Mouse (Mus musculus) MEL (cell line): ENCODE results near the gene Kirrel3. TPM values are rescaled to one million over a fixed set of nuclear protein-coding genes. Genes with fewer than 3 reads are reported as not detected.

ENCODE experiments used
- DNase-seq: peaks from one replicate; pipeline ENCODE4 v3.0.0; 2011; ENCODE audit warnings: low read depth, low spot score
- H3K27ac ChIP-seq: 2 replicates; pipeline ENCODE4 v1.5.1; 2012; ENCODE audit warnings: low read depth, mild to moderate bottlenecking, control low read depth, low read length, moderate library complexity; ENCODE audit not compliant: control insufficient read depth
- H3K27me3 ChIP-seq, 2 experiments: fragments of 150-350 bp in 1 of 2; sonication (generic) in 1 of 2; 2 replicates each; pipeline ENCODE4 v1.6.1; 2012; ENCODE audit warnings: low read length in 2 of 2, mild to moderate bottlenecking in 2 of 2, improper control_type of control experiment in 1 of 2, moderate library complexity in 1 of 2; ENCODE audit not compliant: insufficient read depth in 2 of 2, control insufficient read depth in 1 of 2
- H3K36me3 ChIP-seq, 2 experiments: 2 replicates each; pipeline ENCODE4 v1.6.1; 2012 to 2014; ENCODE audit warnings: low read length in 2 of 2, improper control_type of control experiment in 1 of 2, inconsistent platforms in 1 of 2, mild to moderate bottlenecking in 1 of 2; ENCODE audit not compliant: insufficient read depth in 2 of 2, control insufficient read depth in 1 of 2
- H3K4me1 ChIP-seq, 2 experiments: fragments of 150-350 bp in 1 of 2; sonication (generic) in 1 of 2; 2 replicates each; pipeline ENCODE4 v1.6.1; 2012; ENCODE audit warnings: low read length in 2 of 2, improper control_type of control experiment in 1 of 2, mild to moderate bottlenecking in 1 of 2; ENCODE audit not compliant: insufficient read depth in 2 of 2, control insufficient read depth in 1 of 2
- H3K4me3 ChIP-seq, 2 experiments: fragments of 150-350 bp in 1 of 2; sonication (generic) in 1 of 2; 2 replicates each; pipeline ENCODE4 v1.5.1; 2012; ENCODE audit warnings: low read depth in 2 of 2, low read length in 2 of 2, mild to moderate bottlenecking in 2 of 2, moderate library complexity in 2 of 2, control low read depth in 1 of 2, improper control_type of control experiment in 1 of 2; ENCODE audit not compliant: control insufficient read depth in 1 of 2, insufficient read depth in 1 of 2
- H3K79me2 ChIP-seq: 2 replicates; pipeline ENCODE4 v1.6.1; 2012; ENCODE audit warnings: mild to moderate bottlenecking, low read length, moderate library complexity; ENCODE audit not compliant: control insufficient read depth, poor library complexity, insufficient read depth
- H3K9ac ChIP-seq: 2 replicates; pipeline ENCODE4 v1.6.1; 2012; ENCODE audit warnings: low read depth, mild to moderate bottlenecking, control low read depth, low read length, moderate library complexity; ENCODE audit not compliant: control insufficient read depth, poor library complexity, severe bottlenecking
- H3K9me3 ChIP-seq: fragments of 150-350 bp; sonication (generic); replicated peaks from 2 replicates; pipeline ENCODE4 v1.6.1; 2012; ENCODE audit warnings: mild to moderate bottlenecking, low read length, improper control_type of control experiment, moderate library complexity; ENCODE audit not compliant: insufficient read depth
- CTCF ChIP-seq, 3 experiments: IDR thresholded peaks in 2 of 3; conservative IDR thresholded peaks in 1 of 3; 2 replicates each; pipeline ENCODE4 v1.5.1; 2011 to 2012; ENCODE audit warnings: low read length in 3 of 3, low read depth in 2 of 3, mild to moderate bottlenecking in 2 of 3, improper control_type of control experiment in 1 of 3, inconsistent platforms in 1 of 3, mixed read lengths in 1 of 3, moderate library complexity in 1 of 3; ENCODE audit not compliant: control insufficient read depth in 1 of 3, insufficient read depth in 1 of 3, poor library complexity in 1 of 3, severe bottlenecking in 1 of 3
- E2F4 ChIP-seq: IDR thresholded peaks from 2 replicates; pipeline ENCODE4 v1.6.1; 2011; ENCODE audit warnings: low read depth, low read length, improper control_type of control experiment, borderline replicate concordance
- ELF1 ChIP-seq: IDR thresholded peaks from 2 replicates; pipeline ENCODE4 v1.6.1; 2014; ENCODE audit warnings: low read depth, mild to moderate bottlenecking, inconsistent platforms, low read length, improper control_type of control experiment, moderate library complexity
- ETS1 ChIP-seq: IDR thresholded peaks from 2 replicates; pipeline ENCODE4 v1.6.1; 2012; ENCODE audit warnings: low read depth, mild to moderate bottlenecking, inconsistent platforms, low read length, improper control_type of control experiment, moderate library complexity
- GATA1 ChIP-seq: IDR thresholded peaks from 2 replicates; pipeline ENCODE4 v1.6.1; 2011; ENCODE audit warnings: low read depth, low read length, improper control_type of control experiment
- HCFC1 ChIP-seq: IDR thresholded peaks from 2 replicates; pipeline ENCODE4 v1.6.1; 2012; ENCODE audit warnings: low read depth, mild to moderate bottlenecking, inconsistent platforms, low read length, improper control_type of control experiment, moderate library complexity
- JUND ChIP-seq: IDR thresholded peaks from 2 replicates; pipeline ENCODE4 v1.6.1; 2011; ENCODE audit warnings: low read depth, mild to moderate bottlenecking, improper control_type of control experiment, low read length
- KAT2A ChIP-seq: conservative IDR thresholded peaks from 2 replicates; pipeline ENCODE4 v1.6.1; 2012; ENCODE audit warnings: low read depth, low read length, improper control_type of control experiment, inconsistent platforms
- MAX ChIP-seq: IDR thresholded peaks from 2 replicates; pipeline ENCODE4 v1.6.1; 2011; ENCODE audit warnings: low read length, improper control_type of control experiment
- MAZ ChIP-seq: IDR thresholded peaks from 2 replicates; pipeline ENCODE4 v1.6.1; 2012; ENCODE audit warnings: low read depth, mild to moderate bottlenecking, inconsistent platforms, low read length, improper control_type of control experiment
- MEF2A ChIP-seq: IDR thresholded peaks from 2 replicates; pipeline ENCODE4 v1.6.1; 2014; ENCODE audit warnings: low read depth, mild to moderate bottlenecking, inconsistent platforms, low read length, improper control_type of control experiment; ENCODE audit not compliant: poor library complexity, insufficient replicate concordance, severe bottlenecking; ENCODE audit errors: extremely low read depth
- MXI1 ChIP-seq: IDR thresholded peaks from 2 replicates; pipeline ENCODE4 v1.6.1; 2011; ENCODE audit warnings: mild to moderate bottlenecking, low read depth, low read length, improper control_type of control experiment
- POLR2A ChIP-seq, 2 experiments: IDR thresholded peaks; 2 replicates each; pipeline ENCODE4 v1.6.1; 2011 to 2012; ENCODE audit warnings: low read length in 2 of 2, mild to moderate bottlenecking in 2 of 2, control low read depth in 1 of 2, improper control_type of control experiment in 1 of 2, low read depth in 1 of 2, moderate library complexity in 1 of 2; ENCODE audit not compliant: control insufficient read depth in 1 of 2, insufficient read depth in 1 of 2, poor library complexity in 1 of 2
- RAD21 ChIP-seq: IDR thresholded peaks from 2 replicates; pipeline ENCODE4 v1.6.1; 2011; ENCODE audit warnings: mild to moderate bottlenecking, low read depth, low read length, improper control_type of control experiment
- TBP ChIP-seq: IDR thresholded peaks from 2 replicates; pipeline ENCODE4 v1.8.0; 2011; ENCODE audit warnings: low read depth, low read length, improper control_type of control experiment
- UBTF ChIP-seq: IDR thresholded peaks from 2 replicates; pipeline ENCODE4 v1.6.1; 2012; ENCODE audit warnings: low read depth, mild to moderate bottlenecking, inconsistent platforms, low read length, improper control_type of control experiment, moderate library complexity, borderline replicate concordance; ENCODE audit not compliant: insufficient read depth
- ZC3H11A ChIP-seq: IDR thresholded peaks from 2 replicates; pipeline ENCODE4 v1.6.1; 2012; ENCODE audit warnings: low read depth, mild to moderate bottlenecking, inconsistent platforms, low read length, improper control_type of control experiment
- ZKSCAN1 ChIP-seq: IDR thresholded peaks from 2 replicates; pipeline ENCODE4 v1.6.1; 2012; ENCODE audit warnings: low read depth, mild to moderate bottlenecking, inconsistent platforms, low read length, improper control_type of control experiment, moderate library complexity
- ZNF384 ChIP-seq: IDR thresholded peaks from 2 replicates; pipeline ENCODE4 v1.6.1; 2012; ENCODE audit warnings: low read depth, mild to moderate bottlenecking, inconsistent platforms, low read length, improper control_type of control experiment
- polyA plus RNA-seq, 2 experiments: library from polyadenylated mRNA; stranded (reverse) in 1 of 2; unstranded in 1 of 2; fragments of >175 nt in 1 of 2; fragments of >200 nt in 1 of 2; gene quantifications; 2 replicates each; pipeline versions ENCODE4 v1.2.1 to v1.2.4; 2012; ENCODE audit warnings: low replicate concordance in 2 of 2, low read depth in 1 of 2; ENCODE audit not compliant: insufficient read length in 2 of 2, insufficient read depth in 1 of 2, missing spikeins in 1 of 2
- total RNA-seq: library from RNA; depleted of rRNA; stranded (reverse); fragments of 300-350 nt; gene quantifications from 2 replicates; pipeline ENCODE4 v1.2.3, GENCODE M21; 2012

The Kirrel3 gene
- total and polyA plus RNA-seq, 3 experiments, result 0.06 TPM; not detected in 2

GRCm38 (mm10) chr9:34498651-34499050 is 13.0 kb downstream of the Kirrel3 start:
- DNase-seq, result peak; percentile 14
- no peaks in the 10 kb centered on the region for H3K36me3 ChIP-seq
- H3K27me3 ChIP-seq, result no peaks in the 10 kb centered on the region
- no peaks in the 10 kb centered on the region for H3K4me1 ChIP-seq
- TF ChIP-seq CTCF (IDR thresholded peaks at IDR 0.05 in 2 of 3, conservative IDR thresholded peaks at IDR 0.05 in 1 of 3; ENCODE audit: control insufficient read depth in 1 of 3, insufficient read depth in 1 of 3, low read depth in 2 of 3, low read length in 3 of 3, poor library complexity in 1 of 3, severe bottlenecking in 1 of 3) (peak; percentile 29 to 62 (median 43)), ZC3H11A (no peak), TBP (no peak), RAD21 (peak; percentile 45)
- H3K4me3 ChIP-seq, result no peak overlapping the region
- H3K27ac ChIP-seq, result no peak overlapping the region
- no peaks in the 10 kb centered on the region for H3K9me3 ChIP-seq
- H3K79me2 ChIP-seq, result no peaks in the 10 kb centered on the region
- no peak overlapping the region for H3K9ac ChIP-seq

GRCm38 (mm10) chr9:34507164-34507563 is 21.5 kb downstream of the Kirrel3 start:
- no peaks in the 10 kb centered on the region for H3K4me1 ChIP-seq
- no peak for DNase-seq
- no peaks in the 10 kb centered on the region for H3K79me2 ChIP-seq
- H3K4me3 ChIP-seq, result no peak overlapping the region
- H3K9ac ChIP-seq, result no peak overlapping the region
- no peaks in the 10 kb centered on the region for H3K36me3 ChIP-seq
- TF ChIP-seq GATA1 (no peak), MAZ (no peak), MEF2A (no peak), HCFC1 (no peak), E2F4 (no peak), MAX (no peak), POLR2A (IDR thresholded peaks at IDR 0.05; ENCODE audit: control insufficient read depth in 1 of 2, insufficient read depth in 1 of 2, low read depth in 1 of 2, low read length in 2 of 2, poor library complexity in 1 of 2) (no peak), UBTF (no peak), JUND (no peak), KAT2A (no peak), ZKSCAN1 (no peak), ZNF384 (no peak), CTCF (IDR thresholded peaks at IDR 0.05 in 2 of 3, conservative IDR thresholded peaks at IDR 0.05 in 1 of 3; ENCODE audit: control insufficient read depth in 1 of 3, insufficient read depth in 1 of 3, low read depth in 2 of 3, low read length in 3 of 3, poor library complexity in 1 of 3, severe bottlenecking in 1 of 3) (no peak), MXI1 (no peak), ELF1 (no peak), ETS1 (no peak)
- no peaks in the 10 kb centered on the region for H3K27me3 ChIP-seq
- H3K9me3 ChIP-seq, result no peaks in the 10 kb centered on the region
- no peak overlapping the region for H3K27ac ChIP-seq
